8 mouse cellular contexts compared by ENCODE assay signal in the genomic region with DNA sequence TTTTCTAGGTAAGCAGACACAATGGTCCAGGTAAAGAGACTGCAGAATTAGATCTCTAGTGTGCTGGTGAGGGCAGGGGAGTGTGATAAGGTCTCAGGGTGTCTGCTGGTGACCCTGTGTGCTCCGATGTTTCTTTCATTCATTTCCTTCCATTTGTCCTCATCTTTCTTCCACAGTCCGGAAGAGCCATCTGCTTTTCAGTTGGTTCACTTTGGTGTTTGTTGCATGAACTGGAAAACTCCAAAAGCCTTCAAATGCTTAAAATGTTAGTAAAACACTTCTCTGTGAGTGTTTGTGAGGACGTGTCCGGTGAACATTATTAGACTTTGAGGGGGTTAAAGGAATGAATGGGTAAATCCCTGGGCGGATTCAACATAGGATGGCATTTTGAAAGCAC. TPM values are rescaled to one million over a fixed set of nuclear protein-coding genes. Genes with fewer than 3 reads are reported as not detected.
DNase-seq lines count a peak whose midpoint lies in the region; ATAC-seq and TF ChIP-seq lines count a peak whose summit lies in the region.

No protein-coding gene starts in this region.

- H3K9me3 ChIP-seq in kidney, embryonic 16.5 days (ENCODE audit: low read length): no peaks in the 10 kb centered on the region
- no peaks in the 10 kb centered on the region for H3K9me3 ChIP-seq in hindbrain, embryonic 15.5 days

- DNase-seq in kidney, postnatal 36 days: no peak
- DNase-seq in c-Kit-positive CD71-positive TER-119-negative erythroid progenitor cells, embryonic 14.5 days (ENCODE audit: low read depth): peak; percentile 8
- DNase-seq in adrenal gland, adult 2 months: no peak
- no peak for DNase-seq in layer of hippocampus, adult 8-10 months (ENCODE audit: low spot score in 2 of 2)

- no peak overlapping the region for H3K27ac ChIP-seq in kidney, embryonic 16.5 days (ENCODE audit: low read length)
- H3K27ac ChIP-seq in hindbrain, embryonic 15.5 days (replicated peaks): peak overlapping the region; percentile 94

- peak overlapping the region; percentile 53 for H3K4me2 ChIP-seq in kidney, embryonic 16.5 days (replicated peaks; ENCODE audit: low read depth, low read length)
- H3K4me2 ChIP-seq in hindbrain, embryonic 15.5 days: peak overlapping the region; percentile 53
- peak overlapping the region; percentile 63 for H3K4me2 ChIP-seq in myocyte (ENCODE audit: low read depth)

- peaks cover 4% of the 10 kb centered on the region for H3K4me1 ChIP-seq in kidney, embryonic 16.5 days (ENCODE audit: insufficient read depth, low read length)
- peaks cover 10% of the 10 kb centered on the region for H3K4me1 ChIP-seq in hindbrain, embryonic 15.5 days (replicated peaks)

- TF ChIP-seq POLR2A in myocyte (IDR thresholded peaks at IDR 0.05; ENCODE audit: insufficient read length, low read depth): no peak

- no peaks in the 10 kb centered on the region for H3K27me3 ChIP-seq in kidney, embryonic 16.5 days (ENCODE audit: insufficient read depth, low read length)
- H3K27me3 ChIP-seq in hindbrain, embryonic 15.5 days: no peaks in the 10 kb centered on the region
- no peaks in the 10 kb centered on the region for H3K27me3 ChIP-seq in myocyte (ENCODE audit: control insufficient read depth, insufficient read depth, insufficient read length)

- H3K79me2 ChIP-seq in myocyte (ENCODE audit: control insufficient read depth, insufficient read depth): no peaks in the 10 kb centered on the region

- no peak for ATAC-seq in kidney, embryonic 16.5 days (ENCODE audit: low FRiP score, low TSS enrichment)
- no peak for ATAC-seq in hindbrain, embryonic 15.5 days (ENCODE audit: low FRiP score, low read depth)
- ATAC-seq in inflammation-experienced regulatory T-cells, adult 6 months: no peak

- H3K4me3 ChIP-seq in kidney, embryonic 16.5 days (ENCODE audit: low read length): peak overlapping the region; percentile 71
- peak overlapping the region; percentile 76 for H3K4me3 ChIP-seq in hindbrain, embryonic 15.5 days
- H3K4me3 ChIP-seq in myocyte: peak overlapping the region; percentile 82

- H3ac ChIP-seq in myocyte (ENCODE audit: control insufficient read depth, insufficient read length): no peak overlapping the region

- H3K36me3 ChIP-seq in kidney, embryonic 16.5 days (ENCODE audit: insufficient read depth, low read length): no peaks in the 10 kb centered on the region
- no peaks in the 10 kb centered on the region for H3K36me3 ChIP-seq in hindbrain, embryonic 15.5 days
- H3K36me3 ChIP-seq in myocyte (ENCODE audit: control insufficient read depth, insufficient read depth): no peaks in the 10 kb centered on the region

- H3K9ac ChIP-seq in kidney, embryonic 16.5 days (replicated peaks; ENCODE audit: low read length): peak overlapping the region; percentile 64
- H3K9ac ChIP-seq in hindbrain, embryonic 15.5 days: peak overlapping the region; percentile 79

- WGBS in kidney, embryonic 16.5 days: 39% methylated on average over 5 of the region's 5 CpGs
- WGBS in hindbrain, embryonic 15.5 days: 42% methylated on average over 5 of the region's 5 CpGs

TF ChIP-seq in myocyte, 11 proteins besides CTCF, POLR2A, EP300 and RAD21:
- no peak for TF ChIP-seq SRF (IDR thresholded peaks at IDR 0.05; ENCODE audit: control insufficient read depth, insufficient read length, low read depth)
- TF ChIP-seq MYOD1 (IDR thresholded peaks at IDR 0.05; ENCODE audit: control insufficient read depth in 1 of 3, insufficient read length in 2 of 3, low read depth in 2 of 3): no peak
- TF ChIP-seq MAX (IDR thresholded peaks at IDR 0.05; ENCODE audit: low read depth): no peak

RNA-seq across cellular contexts. Expression of a gene that starts 27.9 kb away (rescaled TPM):
- polyA plus RNA-seq in kidney, embryonic 16.5 days (2015; fragmentation: Nextera tagmentation; extraction: Ambion mirVana): 0.06 and 0.30 TPM in 2 replicates
- polyA plus RNA-seq in hindbrain, embryonic 15.5 days (2015; fragmentation: Nextera tagmentation; extraction: Ambion mirVana): 0.12 TPM in 1 of 2 replicates, not detected in the other
- not detected for polyA plus RNA-seq in myocyte (2012; fragmentation: generic; extraction: Trizol)
- polyA plus RNA-seq in inflammation-experienced regulatory T-cells, adult 6 months (2017; shearing (Covaris generic)): under 1 TPM; 0.33 to 0.67 (median 0.34) TPM
- under 1 TPM; 0.23 to 0.31 TPM for total RNA-seq in adrenal gland, adult 2 months (2021)
- polyA plus RNA-seq in adrenal gland, adult 2 months (2012; rRNA removed): 0.08 and 0.16 TPM in 2 replicates
- total RNA-seq in layer of hippocampus, adult 8-10 months (2022): under 1 TPM in 2 of 4 experiments, not detected in 2; 0.12 to 0.25 TPM

RNA-seq across cellular contexts. Expression of a gene that starts 38.3 kb away (rescaled TPM):
- not detected in 2 replicates for polyA plus RNA-seq in kidney, embryonic 16.5 days (2015; fragmentation: Nextera tagmentation; extraction: Ambion mirVana)
- polyA plus RNA-seq in hindbrain, embryonic 15.5 days (2015; fragmentation: Nextera tagmentation; extraction: Ambion mirVana): 0.31 and 0.94 TPM in 2 replicates
- polyA plus RNA-seq in myocyte (2012; fragmentation: generic; extraction: Trizol): not detected
- not detected for polyA plus RNA-seq in inflammation-experienced regulatory T-cells, adult 6 months (2017; shearing (Covaris generic))
- total RNA-seq in adrenal gland, adult 2 months (2021): not detected
- not detected in 2 replicates for polyA plus RNA-seq in adrenal gland, adult 2 months (2012; rRNA removed)
- under 1 TPM in 2 of 4 experiments, not detected in 2; 0.52 to 0.66 TPM for total RNA-seq in layer of hippocampus, adult 8-10 months (2022)
